ENCODE assay signal across 22 mouse cellular contexts in genomic region chr14:47632419-47632818, GRCm38 (mm10). TPM values are rescaled to one million over a fixed set of nuclear protein-coding genes. Genes with fewer than 3 reads are reported as not detected.
A peak's percentile ranks its signal among the peaks of the same experiment; 100 is the strongest.
DNase-seq lines count a peak whose midpoint lies in the region; ATAC-seq lines count a peak whose summit lies in the region.
"Had no signal": no experiment of that assay in that cellular context is flagged by ENCODE, and none has a peak within 500 bp of the region (broad histone marks: within the 10 kb centered on the region; RNA-seq: fewer than 3 reads in every experiment).

No protein-coding gene starts in this region.

- H3K27me3 ChIP-seq in heart, embryonic 11.5 days (ENCODE audit: control insufficient read depth, insufficient read depth, low read length): no peaks in the 10 kb centered on the region
- H3K27me3 ChIP-seq in heart, embryonic 15.5 days: no peaks in the 10 kb centered on the region
- H3K27me3 ChIP-seq: embryonic facial prominence, embryonic 13.5 days; forebrain, embryonic 12.5 days had no signal

- H3K4me2 ChIP-seq in heart, embryonic 11.5 days: no peak overlapping the region
- no peak overlapping the region for H3K4me2 ChIP-seq in heart, embryonic 15.5 days
- H3K4me2 ChIP-seq: embryonic facial prominence, embryonic 13.5 days; forebrain, embryonic 12.5 days; hindbrain, embryonic 14.5 days had no signal

- H3K27ac ChIP-seq in heart, embryonic 11.5 days (ENCODE audit: low read depth, low read length): peak overlapping the region; percentile 74
- peak overlapping the region; percentile 87 for H3K27ac ChIP-seq in heart, embryonic 15.5 days
- H3K27ac ChIP-seq: embryonic facial prominence, embryonic 13.5 days; forebrain, embryonic 12.5 days; hindbrain, embryonic 10.5 days; hindbrain, embryonic 14.5 days had no signal

- peak; percentile 95 for DNase-seq in heart, adult 11 months
- no peak for DNase-seq in heart, postnatal 36 days
- peak; percentile 41 for DNase-seq in heart, postnatal 4 days
- DNase-seq in layer of hippocampus, adult 8-10 months (ENCODE audit: low spot score in 2 of 2): no peak
- no peak for DNase-seq in kidney, adult 8-10 months
- DNase-seq: adrenal gland, postnatal 10 days; B cell, adult 2 months; cerebellum, adult 11-12 months; cerebellum, adult 9-10 months; cerebellum, postnatal 25 days; gastrocnemius, postnatal 10 days; kidney, adult 2 months had no signal

- ATAC-seq in heart, embryonic 11.5 days (replicated peaks; ENCODE audit: insufficient number of reproducible peaks, low FRiP score, low TSS enrichment): no peak
- ATAC-seq in heart, embryonic 15.5 days (replicated peaks; ENCODE audit: insufficient number of reproducible peaks, insufficient read depth, low FRiP score, low read depth): no peak; the same call in 1 of the 2 replicates
- ATAC-seq: CD4-positive, CD25-positive, alpha-beta regulatory T cell, adult 4 months; forebrain, embryonic 16.5 days; intestine, embryonic 16.5 days had no signal

- H3K4me1 ChIP-seq in heart, embryonic 11.5 days (ENCODE audit: control insufficient read depth, insufficient read depth, low read length): peaks cover 21% of the 10 kb centered on the region
- H3K4me1 ChIP-seq in heart, embryonic 15.5 days (replicated peaks): peaks cover 33% of the 10 kb centered on the region
- H3K4me1 ChIP-seq: forebrain, embryonic 12.5 days had no signal

- WGBS in heart, embryonic 11.5 days (ENCODE audit: insufficient replicate concordance): 13% methylated on average over 1 of the region's 1 CpGs
- WGBS in heart, embryonic 15.5 days: 42% methylated on average over 1 of the region's 1 CpGs

- intact Hi-C loops in heart, postnatal 36 days (cut with DNase I): no loop called here

- no peak overlapping the region for H3K4me3 ChIP-seq in heart, embryonic 11.5 days (ENCODE audit: low read depth, low read length)
- H3K4me3 ChIP-seq in heart, embryonic 15.5 days: no peak overlapping the region
- H3K4me3 ChIP-seq: embryonic facial prominence, embryonic 13.5 days; forebrain, embryonic 12.5 days; hindbrain, embryonic 10.5 days had no signal

- H3K9ac ChIP-seq in heart, embryonic 11.5 days (ENCODE audit: low read depth, low read length): no peak overlapping the region
- H3K9ac ChIP-seq in heart, embryonic 15.5 days: no peak overlapping the region
- H3K9ac ChIP-seq: embryonic facial prominence, embryonic 13.5 days; forebrain, embryonic 12.5 days; hindbrain, embryonic 14.5 days had no signal

- no peaks in the 10 kb centered on the region for H3K36me3 ChIP-seq in heart, embryonic 11.5 days (ENCODE audit: control insufficient read depth, insufficient read depth, low read length)
- no peaks in the 10 kb centered on the region for H3K36me3 ChIP-seq in heart, embryonic 15.5 days
- H3K36me3 ChIP-seq: embryonic facial prominence, embryonic 13.5 days; forebrain, embryonic 12.5 days; G1E; hindbrain, embryonic 10.5 days had no signal

- H3K9me3 ChIP-seq in heart, embryonic 11.5 days (replicated peaks; ENCODE audit: control insufficient read depth, low read length): no peaks in the 10 kb centered on the region
- no peaks in the 10 kb centered on the region for H3K9me3 ChIP-seq in heart, embryonic 15.5 days (replicated peaks)
- H3K9me3 ChIP-seq: embryonic facial prominence, embryonic 13.5 days; forebrain, embryonic 12.5 days; G1E; hindbrain, embryonic 10.5 days had no signal

RNA-seq across cellular contexts. Expression of gene Ktn1, which starts 15.8 kb away (rescaled TPM):
- 100 to 1,000 TPM; 205 to 218 TPM for total RNA-seq in heart, postnatal 36 days (2021)
- 96.6 and 105 TPM in 2 replicates for polyA plus RNA-seq in heart, embryonic 11.5 days (2014; fragmentation: Nextera tagmentation; extraction: Ambion mirVana)
- polyA plus RNA-seq in heart, embryonic 15.5 days (2015; fragmentation: Nextera tagmentation; extraction: Ambion mirVana): 55.8 and 82.7 TPM in 2 replicates
- 100 to 1,000 TPM; 154 to 156 TPM for total RNA-seq in heart, postnatal 4 days (2021)
- total RNA-seq in layer of hippocampus, adult 8-10 months (2022): 10 to 100 TPM; 75.6 to 86.9 (median 83.7) TPM

Comparison
In these comparisons a context has a peak if more than half of its experiments do, and no peak if none do; other contexts are left out.
1. DNase-seq: peak in heart, adult 11 months (single experiment) and heart, postnatal 4 days (single experiment); none in heart, postnatal 36 days (0 of 2), layer of hippocampus, adult 8-10 months (0 of 2) and kidney, adult 8-10 months (0 of 2).